Mouse (Mus musculus) E14TG2a.4 (cell line): ENCODE data around the gene Dus2.

ENCODE experiments used
- CTCF ChIP-seq: conservative IDR thresholded peaks from 2 replicates; pipeline ENCODE4 v1.5.1; 2014; ENCODE audit warnings: low read length
- NANOG ChIP-seq: IDR thresholded peaks from 2 replicates; pipeline ENCODE4 v1.6.1; 2014; ENCODE audit warnings: borderline replicate concordance, low read length, mixed read lengths
- POU5F1 ChIP-seq: IDR thresholded peaks from 2 replicates; pipeline ENCODE4 v1.6.1; 2014; ENCODE audit warnings: low read length, borderline replicate concordance

DNA sequence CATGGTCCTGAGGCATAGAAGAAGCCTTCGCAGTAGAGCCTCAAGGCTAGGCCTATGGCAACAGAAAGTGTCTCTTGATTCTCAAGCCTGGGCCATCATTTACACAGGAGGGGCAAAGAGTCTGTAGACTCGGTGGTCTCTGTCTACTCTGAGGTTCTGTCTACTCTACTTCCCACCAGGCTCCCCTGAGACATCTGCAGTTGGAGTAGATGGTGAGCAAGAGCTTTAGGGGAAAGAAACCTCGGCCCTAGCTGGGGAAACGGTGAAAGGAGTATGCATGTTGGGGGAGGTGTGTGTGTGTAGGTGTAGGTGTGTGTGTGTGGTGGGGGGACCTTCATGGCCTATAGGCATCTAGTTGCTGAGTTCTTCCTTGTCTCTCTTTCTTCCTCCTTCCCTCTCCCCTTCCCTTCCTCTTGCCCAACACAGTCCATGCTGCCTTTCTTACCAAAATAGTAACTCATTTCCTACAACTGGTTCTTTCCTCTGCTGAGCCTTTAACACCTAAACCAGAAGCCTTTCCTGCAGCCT, 65.4 kb downstream of the Dus2 start:
- TF ChIP-seq CTCF, result no peak
- TF ChIP-seq NANOG, result no peak
- no peak for TF ChIP-seq POU5F1
